Mouse (Mus musculus): ENCODE measurements around the gene Susd3.

DNA sequence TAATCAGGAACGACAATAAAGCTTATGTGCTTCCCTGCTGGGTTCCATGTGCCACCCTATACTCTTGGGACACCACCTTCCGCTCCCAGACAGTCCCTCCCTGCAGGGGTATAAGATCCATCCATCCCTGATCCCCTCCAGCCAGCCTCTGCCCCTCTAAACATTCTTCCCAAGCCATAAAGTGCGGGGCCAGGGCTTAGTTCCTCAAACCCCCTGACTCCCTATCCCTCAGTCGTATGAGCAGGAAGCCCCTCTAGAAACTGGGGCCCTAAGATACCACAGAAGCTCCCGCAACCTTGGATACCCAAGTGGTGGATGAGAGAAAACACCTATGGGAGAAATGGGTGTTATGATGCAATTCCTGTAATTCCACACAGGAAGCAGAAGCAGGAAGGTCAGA, 52.3 kb downstream of the Susd3 start:
- TF ChIP-seq POLR2A (IDR thresholded peaks at IDR 0.05; ENCODE audit: borderline replicate concordance, low read depth, low read length) = no peak
- TF ChIP-seq CTCF (IDR thresholded peaks at IDR 0.05; ENCODE audit: low read depth, low read length) = no peak

Data from bone marrow macrophage, adult 2 months (primary cell).